Mouse (Mus musculus) forebrain, embryonic 16.5 days (tissue): ENCODE results near the gene Ogfod3. TPM values are rescaled to one million over a fixed set of nuclear protein-coding genes. Genes with fewer than 3 reads are reported as not detected.

ENCODE experiments used
- ATAC-seq: fragments of 200-750 bp; cut with Nextera tagmentation; 2 replicates; pipeline ENCODE4 v1.8.0; 2017; ENCODE audit warnings: mild to moderate bottlenecking, moderate library complexity
- H3K27ac ChIP-seq: fragments of 300-500 bp; sonication (generic); 2 replicates; pipeline ENCODE4 v1.5.1; 2014; ENCODE audit warnings: low read length, control low read depth
- H3K27me3 ChIP-seq: fragments of 300-500 bp; sonication (generic); replicated peaks from 2 replicates; pipeline ENCODE4 v1.6.1; 2014; ENCODE audit warnings: low read length; ENCODE audit not compliant: control insufficient read depth, insufficient read depth
- H3K36me3 ChIP-seq: fragments of 300-500 bp; sonication (generic); 2 replicates; pipeline ENCODE4 v1.6.1; 2014; ENCODE audit not compliant: control insufficient read depth, insufficient read depth
- H3K4me1 ChIP-seq: fragments of 300-500 bp; sonication (generic); replicated peaks from 2 replicates; pipeline ENCODE4 v1.6.1; 2014; ENCODE audit warnings: low read length; ENCODE audit not compliant: control insufficient read depth, insufficient read depth
- H3K4me2 ChIP-seq: fragments of 300-500 bp; sonication (generic); 2 replicates; pipeline ENCODE4 v1.6.1; 2014; ENCODE audit warnings: mild to moderate bottlenecking, low read length, control low read depth
- H3K4me3 ChIP-seq: fragments of 300-500 bp; sonication (generic); replicated peaks from 2 replicates; pipeline ENCODE4 v1.5.1; 2014; ENCODE audit warnings: mild to moderate bottlenecking, low read length, control low read depth
- H3K9ac ChIP-seq: fragments of 300-500 bp; sonication (generic); replicated peaks from 2 replicates; pipeline ENCODE4 v1.6.1; 2014; ENCODE audit warnings: low read depth, low read length, control low read depth
- H3K9me3 ChIP-seq: fragments of 300-500 bp; sonication (generic); 2 replicates; pipeline ENCODE4 v1.6.1; 2016; ENCODE audit warnings: low read length; ENCODE audit not compliant: control insufficient read depth
- WGBS: fragments of 180-500 bp; shearing (Covaris S2); extraction: QIAGEN DNeasy Blood & Tissue Kit; methylation state at CpG from one replicate; pipeline ENCODE4 v1.1.7; 2014; 5-methylcytosine and 5-hydroxymethylcytosine counted together
- polyA plus RNA-seq: library from polyadenylated mRNA; unstranded; fragments of >200 nt; fragmentation: Nextera tagmentation; extraction: Ambion mirVana; gene quantifications from 2 replicates; pipeline ENCODE4 v1.2.1, GENCODE M21; 2015

Gene Ogfod3
- polyA plus RNA-seq, result 14.8 and 15.3 TPM in 2 replicates

GRCm38 (mm10) chr11:121204161-121205006 is at the start of gene Ogfod3, which contains the start of gene Hexdc:
Ogfod3 (minus strand) TSS chr11:121204711.
Hexdc (plus strand) TSS chr11:121204433.
- peak within 1 kb of the TSS; percentile 89 for H3K27ac ChIP-seq
- peak within 1 kb of the TSS; percentile 77 for H3K4me3 ChIP-seq
- peaks cover 3% of the 10 kb centered on the region; the same call in 1 of the 2 replicates for H3K36me3 ChIP-seq
- H3K4me1 ChIP-seq, result peaks cover 12% of the 10 kb centered on the region
- peak within 1 kb of the TSS; percentile 81 for H3K9ac ChIP-seq
- no peaks in the 10 kb centered on the region for H3K27me3 ChIP-seq
- no peaks in the 10 kb centered on the region for H3K9me3 ChIP-seq
- 0% methylated on average over 63 of the region's 70 CpGs for WGBS
- peak within 1 kb of the TSS; percentile 59 for H3K4me2 ChIP-seq
- ATAC-seq, result peak; percentile 96

DNA sequence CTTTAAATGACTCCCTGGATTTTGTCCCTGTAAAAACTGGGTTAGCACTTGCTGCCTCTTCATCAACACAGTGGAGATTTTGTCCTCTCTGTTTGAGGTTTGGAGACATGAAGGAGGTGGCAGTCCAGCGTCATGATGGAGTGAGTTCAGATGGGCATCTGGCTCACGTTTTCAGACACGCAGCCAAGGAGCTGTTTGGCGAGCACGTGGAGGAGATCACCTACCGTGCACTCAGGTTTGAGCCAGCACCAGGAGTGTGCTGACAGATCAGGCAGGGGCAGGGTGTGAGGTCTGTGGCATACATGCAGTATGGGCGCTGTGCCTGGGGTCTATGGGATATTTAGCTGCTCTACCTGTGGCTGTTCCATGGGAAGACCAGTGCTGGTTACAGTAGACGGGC is 45.7 kb upstream of the Ogfod3 start:
- no peak overlapping the region for H3K27ac ChIP-seq
- H3K27me3 ChIP-seq, result no peaks in the 10 kb centered on the region
- no peak overlapping the region for H3K9ac ChIP-seq
- H3K36me3 ChIP-seq, result peaks cover 80% of the 10 kb centered on the region
- H3K4me1 ChIP-seq, result no peaks in the 10 kb centered on the region
- H3K9me3 ChIP-seq, result no peaks in the 10 kb centered on the region
- H3K4me2 ChIP-seq, result no peak overlapping the region
- H3K4me3 ChIP-seq, result no peak overlapping the region
- 94% methylated on average over 8 of the region's 8 CpGs for WGBS
- ATAC-seq, result no peak

GRCm38 (mm10) chr11:121239669-121240068 is 35.2 kb upstream of the Ogfod3 start:
- Histone ChIP-seq H3K4me2 (no peak overlapping the region), H3K27ac (no peak overlapping the region), H3K27me3 (no peaks in the 10 kb centered on the region), H3K9ac (no peak overlapping the region), H3K9me3 (no peaks in the 10 kb centered on the region), H3K4me1 (peaks cover 25% of the 10 kb centered on the region), H3K4me3 (no peak overlapping the region), H3K36me3 (peaks cover 15% of the 10 kb centered on the region; the same call in 1 of the 2 replicates)
- ATAC-seq, result no peak
- WGBS, result 94% methylated on average over 2 of the region's 2 CpGs

DNA sequence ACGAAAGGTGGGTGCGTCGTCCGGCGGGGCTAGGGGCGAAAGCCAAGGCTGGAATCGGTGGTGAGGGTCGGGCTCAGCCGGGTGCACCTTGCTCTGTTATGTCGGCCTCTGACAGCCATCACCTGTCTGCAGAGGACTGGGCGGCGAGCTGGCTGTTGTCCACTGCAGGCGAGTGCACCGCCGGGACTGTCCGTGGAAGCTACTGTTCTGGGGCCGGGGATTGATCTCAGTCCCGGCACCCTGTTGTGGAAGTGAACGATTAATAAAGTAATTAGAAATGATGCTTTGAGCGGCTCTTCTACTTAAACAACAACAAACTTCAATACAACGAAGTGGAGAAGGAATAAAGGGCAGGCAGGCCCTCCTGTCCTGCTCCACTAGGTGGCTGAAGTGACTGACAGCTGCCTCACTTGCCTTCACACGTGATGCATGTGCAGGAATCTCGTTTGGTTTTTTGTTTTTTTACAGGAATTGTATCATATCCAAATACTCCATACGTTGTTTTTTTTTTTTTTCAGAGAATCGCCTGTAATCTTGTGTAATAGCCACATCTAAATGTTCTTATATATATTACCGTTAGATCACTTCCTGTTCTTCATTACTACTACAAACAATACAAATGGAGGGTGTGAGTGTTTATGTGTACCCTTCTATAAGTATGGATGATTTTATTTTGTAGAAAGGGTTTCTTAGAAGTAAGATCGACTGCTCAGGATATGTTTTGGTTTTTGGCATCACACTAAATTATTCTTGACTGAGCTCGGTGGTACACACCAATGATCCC is 33.0 kb upstream of the Ogfod3 start:
- Histone ChIP-seq H3K4me3 (peak overlapping the region; percentile 94), H3K4me2 (peak overlapping the region; percentile 78), H3K9ac (peak overlapping the region; percentile 93), H3K4me1 (peaks cover 25% of the 10 kb centered on the region), H3K27me3 (no peaks in the 10 kb centered on the region), H3K9me3 (no peaks in the 10 kb centered on the region), H3K27ac (peak overlapping the region; percentile 100), H3K36me3 (peaks cover 8% of the 10 kb centered on the region; the same call in 1 of the 2 replicates)
- WGBS, result 3% methylated on average over 28 of the region's 28 CpGs
- ATAC-seq, result no peak; the same call in 1 of the 2 replicates

DNA sequence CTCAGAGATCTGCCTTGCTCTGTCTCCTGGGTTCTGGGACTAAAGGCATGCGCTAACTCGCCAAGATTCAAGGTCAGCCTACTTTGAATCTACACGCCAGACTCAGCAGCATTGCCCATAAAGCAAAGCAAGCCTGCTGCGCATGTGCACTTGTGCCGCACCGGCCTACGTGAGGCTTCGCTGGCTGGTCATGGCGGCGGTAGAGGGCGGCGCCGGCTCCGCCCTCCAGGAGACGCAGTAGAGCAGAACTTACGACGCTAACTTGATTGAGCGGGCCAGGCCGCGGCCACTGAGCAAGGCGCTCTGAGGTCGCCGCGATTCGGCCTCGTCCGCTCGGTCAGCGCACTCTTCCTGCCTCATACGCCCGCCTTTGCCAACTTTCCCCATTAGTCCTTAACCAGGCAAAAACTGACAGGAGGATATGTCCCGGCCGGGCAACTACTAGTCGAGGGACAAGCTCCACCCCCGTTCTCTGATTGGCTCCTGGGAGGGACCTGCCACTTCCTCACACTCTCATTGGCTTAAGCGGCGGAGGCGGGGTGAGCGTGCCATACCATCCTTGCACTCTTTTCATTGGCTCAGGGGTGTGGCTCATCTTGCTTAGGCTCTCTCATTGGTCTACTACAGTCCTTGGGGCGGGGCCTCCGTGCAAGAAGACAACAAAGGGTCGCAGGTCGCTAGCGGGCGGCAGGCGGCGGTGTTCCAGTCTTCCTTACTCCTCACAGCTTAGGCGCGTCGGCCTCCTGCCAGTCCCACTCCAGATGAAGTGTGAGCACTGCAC is 32.2 kb upstream of the Ogfod3 start, which contains the start of gene Narf:
Gene Narf, plus strand, starts transcription at position 690 of the 781 bp plus-strand sequence.
- Histone ChIP-seq H3K36me3 (peaks cover 4% of the 10 kb centered on the region; the same call in 1 of the 2 replicates), H3K27me3 (no peaks in the 10 kb centered on the region), H3K4me3 (peak within 1 kb of the TSS; percentile 94), H3K4me1 (peaks cover 25% of the 10 kb centered on the region), H3K4me2 (peak within 1 kb of the TSS; percentile 78), H3K9me3 (no peaks in the 10 kb centered on the region), H3K27ac (peak within 1 kb of the TSS; percentile 100), H3K9ac (peak within 1 kb of the TSS; percentile 93)
- ATAC-seq, result peak; percentile 100
- WGBS, result under 1% methylated on average over 50 of the region's 50 CpGs

DNA sequence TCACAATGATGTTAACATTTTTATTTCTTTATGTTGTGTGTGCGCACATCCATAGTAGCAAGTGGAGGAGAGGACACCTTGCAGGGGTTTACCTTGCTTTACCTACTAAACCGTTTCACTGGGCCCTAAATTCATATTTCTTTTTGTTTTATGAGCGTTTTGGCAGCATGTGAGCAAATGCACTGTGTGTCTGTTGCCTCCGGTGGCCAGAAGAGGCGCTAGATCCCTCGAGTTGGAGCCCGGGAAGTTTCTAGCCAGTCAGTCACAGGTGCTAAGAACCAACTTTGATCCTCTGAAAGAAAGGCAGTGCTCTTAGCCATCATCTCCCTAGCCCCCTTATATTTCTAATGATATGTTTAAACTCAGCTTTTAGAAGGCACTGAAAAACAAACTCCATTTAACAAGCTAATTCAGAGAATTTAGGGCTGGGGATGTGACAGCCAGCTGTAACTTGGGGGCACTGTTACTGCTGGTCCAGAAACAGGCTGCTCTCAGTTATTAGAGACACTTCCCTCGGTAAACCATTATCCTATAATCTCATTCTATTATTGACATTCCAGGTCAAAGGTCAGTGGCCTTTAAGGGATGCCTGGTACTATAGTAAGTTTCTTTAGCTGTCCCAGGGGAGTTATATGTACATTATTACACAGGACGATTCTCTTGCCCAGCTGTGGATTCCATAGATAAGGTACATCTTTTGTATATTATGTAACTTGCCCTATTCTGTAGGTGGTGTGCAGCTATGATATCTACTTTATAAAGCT is 31.1 kb upstream of the Ogfod3 start:
- 0 out of 2 replicates have a peak, but pooled peaks cover 4% of the 10 kb centered on the region for H3K36me3 ChIP-seq
- 27% methylated on average over 9 of the region's 9 CpGs for WGBS
- H3K9me3 ChIP-seq, result no peaks in the 10 kb centered on the region
- H3K4me1 ChIP-seq, result peaks cover 25% of the 10 kb centered on the region
- H3K27ac ChIP-seq, result peak overlapping the region; percentile 100
- H3K4me3 ChIP-seq, result no peak overlapping the region
- no peak overlapping the region; the same call in 1 of the 2 replicates for H3K4me2 ChIP-seq
- no peak for ATAC-seq
- no peak overlapping the region for H3K9ac ChIP-seq
- no peaks in the 10 kb centered on the region for H3K27me3 ChIP-seq

DNA sequence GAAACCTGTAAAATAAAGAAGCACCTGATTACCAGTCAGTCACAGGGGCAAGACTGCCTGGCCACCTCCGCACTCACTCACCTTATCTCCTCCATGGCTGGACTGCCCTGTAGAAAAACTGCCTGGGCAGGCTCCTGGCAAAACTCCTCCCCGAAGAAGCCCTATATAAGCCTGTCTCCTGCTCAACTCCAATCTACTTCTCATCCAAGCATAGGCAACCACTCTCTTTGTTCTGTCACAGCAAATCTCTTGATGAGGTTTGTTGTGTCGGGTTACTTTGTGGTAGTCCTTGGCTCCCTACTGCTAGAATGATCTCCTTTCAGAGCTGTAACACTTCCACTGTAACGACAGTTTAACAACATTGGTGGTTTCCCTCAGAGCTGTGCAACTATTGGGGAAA is 28.2 kb upstream of the Ogfod3 start:
- H3K36me3 ChIP-seq, result no peaks in the 10 kb centered on the region
- ATAC-seq, result no peak
- H3K27me3 ChIP-seq, result no peaks in the 10 kb centered on the region
- no peak overlapping the region for H3K4me2 ChIP-seq
- 35% methylated on average over 4 of the region's 4 CpGs for WGBS
- no peak overlapping the region for H3K27ac ChIP-seq
- H3K9ac ChIP-seq, result no peak overlapping the region
- H3K9me3 ChIP-seq, result no peaks in the 10 kb centered on the region
- no peak overlapping the region for H3K4me3 ChIP-seq
- peaks cover 20% of the 10 kb centered on the region for H3K4me1 ChIP-seq

- 47% methylated on average over 4 of the region's 4 CpGs for WGBS
- Histone ChIP-seq H3K27me3 (no peaks in the 10 kb centered on the region), H3K27ac (no peak overlapping the region), H3K4me3 (no peak overlapping the region), H3K9ac (no peak overlapping the region), H3K9me3 (no peaks in the 10 kb centered on the region), H3K4me2 (no peak overlapping the region), H3K36me3 (0 out of 2 replicates have a peak, but pooled peaks cover 4% of the 10 kb centered on the region), H3K4me1 (peaks cover 24% of the 10 kb centered on the region)
- no peak for ATAC-seq
Observed at GRCm38 (mm10) chr11:121231628-121232291, 27.2 kb upstream of the Ogfod3 start.
